Mouse (Mus musculus) lung, postnatal 4 days (tissue): ENCODE results near the gene Tsc22d4.

Experiments used
- DNase-seq, 2 experiments: peaks; one replicate each; pipeline ENCODE4 v3.0.0; 2021

Tsc22d4 gene

GRCm38 (mm10) chr5:137768475-137768874, 22.9 kb downstream of the Tsc22d4 start:
- no peak for DNase-seq

GRCm38 (mm10) chr5:137770709-137771108, 25.2 kb downstream of the Tsc22d4 start:
- DNase-seq, result peak in 1 of 2 experiments; percentile 55

DNA sequence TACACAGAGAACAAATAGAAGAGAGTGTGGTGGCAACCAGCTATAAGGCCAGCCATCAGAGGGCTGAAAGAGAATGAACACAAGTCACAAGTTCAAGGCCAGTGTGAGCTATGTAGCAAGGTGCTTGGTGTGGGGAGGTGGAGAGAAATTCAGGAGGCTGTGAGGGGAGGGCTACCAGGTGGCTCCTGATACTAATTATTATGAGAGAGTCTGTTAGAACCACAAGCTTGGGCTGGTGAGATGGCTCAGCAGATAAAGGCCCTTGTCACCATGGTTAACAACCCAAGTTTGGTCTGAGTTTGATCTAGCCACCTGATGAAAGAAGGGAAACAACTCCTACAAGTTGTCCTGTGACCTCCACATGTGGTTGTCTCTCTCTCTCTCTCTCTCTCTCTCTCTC, 27.2 kb downstream of the Tsc22d4 start:
- DNase-seq, result no peak

DNA sequence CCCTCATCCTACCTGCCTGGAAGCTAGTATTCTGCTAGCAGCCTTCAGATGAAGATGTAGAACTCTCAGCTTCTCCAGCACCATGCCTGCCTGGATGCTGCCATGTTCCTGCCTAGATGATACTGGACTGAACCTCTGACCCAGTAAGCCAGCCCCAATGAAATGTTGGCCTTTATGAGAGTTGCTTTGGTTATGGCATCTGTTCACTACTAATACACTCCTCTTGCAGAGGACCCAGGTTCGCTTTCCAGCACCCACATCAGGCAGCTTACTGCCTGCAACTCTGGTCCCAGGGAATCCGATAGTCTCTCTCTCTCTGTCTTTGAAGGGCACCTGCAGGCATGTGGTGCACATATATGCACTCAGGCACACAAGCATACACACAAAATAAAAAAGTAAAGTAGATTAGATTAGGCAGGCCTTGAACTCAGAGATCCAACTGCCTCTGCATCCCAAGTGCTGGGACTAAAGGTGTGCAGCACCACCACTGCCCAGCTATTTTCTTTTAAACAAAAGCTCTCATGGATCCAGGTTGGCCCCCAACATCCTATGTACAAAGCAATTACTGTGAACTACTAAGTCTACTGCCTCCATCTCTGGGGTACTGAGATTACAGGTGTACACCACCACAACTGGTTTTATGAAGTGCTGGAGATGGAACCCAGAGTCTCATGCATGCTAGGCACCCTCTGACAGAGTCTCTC, 30.2 kb downstream of the Tsc22d4 start:
- no peak for DNase-seq

DNA sequence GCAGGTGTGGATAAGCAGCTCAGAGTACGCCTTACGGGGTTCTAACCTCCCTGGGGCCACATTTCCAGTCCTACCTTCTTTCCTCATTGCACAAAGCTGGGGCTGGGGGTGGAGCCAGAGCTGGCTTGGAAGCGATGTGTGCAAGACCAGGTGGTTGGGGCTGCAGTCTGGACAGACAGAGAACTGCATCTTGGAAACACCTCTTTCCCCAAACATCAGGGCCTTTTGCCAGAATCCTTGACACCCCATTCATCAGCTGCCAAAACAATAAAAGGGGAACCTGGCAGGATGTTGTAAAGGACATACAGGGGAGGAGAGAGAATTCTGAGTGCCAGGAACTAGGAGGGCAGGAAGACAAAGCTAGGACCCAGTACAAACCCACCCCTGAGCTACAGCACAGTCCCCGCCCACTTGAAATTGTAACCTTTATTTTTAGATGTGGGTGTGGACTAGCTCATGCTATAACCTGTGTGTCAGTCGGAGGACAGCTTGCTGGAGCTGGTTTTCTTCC, 30.9 kb downstream of the Tsc22d4 start:
- peak; percentile 46 to 48 for DNase-seq

- no peak for DNase-seq
Measured at GRCm38 (mm10) chr5:137777267-137777845, 31.8 kb downstream of the Tsc22d4 start.

GRCm38 (mm10) chr5:137778635-137779034, 33.1 kb downstream of the Tsc22d4 start, which contains the start of gene Ppp1r35:
Gene Ppp1r35 (plus strand): TSS chr5:137778849.
- peak; percentile 97 for DNase-seq

GRCm38 (mm10) chr5:137779053-137779933, 33.8 kb downstream of the Tsc22d4 start:
- DNase-seq, result peak; percentile 39 to 47

GRCm38 (mm10) chr5:137781661-137782060, 36.1 kb downstream of the Tsc22d4 start:
- DNase-seq, result no peak

DNA sequence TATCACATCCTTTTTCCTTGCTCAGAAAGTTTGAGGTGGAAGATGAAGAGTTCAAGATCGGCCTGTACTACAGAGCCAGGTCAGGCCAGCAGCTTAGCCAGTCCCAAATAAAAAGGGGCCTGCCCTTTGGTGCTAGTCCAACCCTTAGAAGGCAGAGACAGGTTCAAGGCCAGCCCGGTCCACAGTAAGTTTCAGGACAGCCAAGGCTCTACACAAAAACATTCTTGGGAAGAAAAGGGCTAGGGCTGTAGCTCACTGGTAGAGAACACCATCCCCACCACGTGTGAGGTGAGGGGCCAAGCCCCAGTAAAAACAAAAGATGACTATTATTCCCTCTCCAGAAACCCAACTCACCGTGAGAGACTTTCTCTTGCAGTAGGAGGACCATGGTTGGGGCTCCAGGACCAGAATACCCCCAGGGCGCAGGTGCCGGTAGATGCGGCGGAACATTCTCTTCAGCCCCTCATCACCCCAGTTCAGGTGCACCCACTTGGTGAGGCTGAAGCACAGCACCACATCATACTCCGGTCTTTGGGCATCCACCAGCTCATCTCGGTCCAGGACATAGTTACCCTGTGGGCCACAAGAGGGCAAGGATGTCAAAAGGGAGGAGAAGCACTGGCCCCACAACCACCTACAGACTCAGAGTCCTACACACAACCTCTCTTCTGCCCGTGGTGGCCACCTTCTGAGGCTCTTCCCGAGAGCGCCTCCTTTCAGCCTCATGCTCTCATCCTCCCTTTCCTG, 37.4 kb downstream of the Tsc22d4 start:
- no peak for DNase-seq

- DNase-seq, result no peak
Measured at GRCm38 (mm10) chr5:137783901-137784540, 38.5 kb downstream of the Tsc22d4 start.

DNA sequence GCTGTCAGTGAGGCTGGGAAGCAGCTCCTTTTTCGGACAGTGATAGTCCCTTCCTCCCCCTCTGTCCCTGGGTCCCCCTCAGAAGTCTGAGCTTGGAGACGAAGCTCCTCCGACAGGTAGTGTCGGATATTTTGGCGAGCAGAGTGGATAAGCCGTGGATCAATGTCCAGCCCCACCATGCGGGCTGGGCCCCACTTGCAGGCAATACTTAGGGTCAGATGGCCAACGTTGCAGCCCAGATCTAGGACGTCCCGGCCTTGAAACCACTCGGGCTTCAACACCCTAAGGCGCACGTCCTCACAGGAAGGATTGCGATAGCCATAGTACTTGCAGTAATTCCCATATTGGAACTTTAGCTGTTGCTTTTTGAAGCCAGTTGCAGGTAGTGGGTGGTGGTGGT, 39.0 kb downstream of the Tsc22d4 start:
- DNase-seq, result peak in 1 of 2 experiments; percentile 25

- peak; percentile 38 to 78 for DNase-seq
Measured at GRCm38 (mm10) chr5:137785164-137786031, 39.9 kb downstream of the Tsc22d4 start.

- DNase-seq, result peak; percentile 99
Measured at GRCm38 (mm10) chr5:137786109-137786942, 40.8 kb downstream of the Tsc22d4 start.

DNA sequence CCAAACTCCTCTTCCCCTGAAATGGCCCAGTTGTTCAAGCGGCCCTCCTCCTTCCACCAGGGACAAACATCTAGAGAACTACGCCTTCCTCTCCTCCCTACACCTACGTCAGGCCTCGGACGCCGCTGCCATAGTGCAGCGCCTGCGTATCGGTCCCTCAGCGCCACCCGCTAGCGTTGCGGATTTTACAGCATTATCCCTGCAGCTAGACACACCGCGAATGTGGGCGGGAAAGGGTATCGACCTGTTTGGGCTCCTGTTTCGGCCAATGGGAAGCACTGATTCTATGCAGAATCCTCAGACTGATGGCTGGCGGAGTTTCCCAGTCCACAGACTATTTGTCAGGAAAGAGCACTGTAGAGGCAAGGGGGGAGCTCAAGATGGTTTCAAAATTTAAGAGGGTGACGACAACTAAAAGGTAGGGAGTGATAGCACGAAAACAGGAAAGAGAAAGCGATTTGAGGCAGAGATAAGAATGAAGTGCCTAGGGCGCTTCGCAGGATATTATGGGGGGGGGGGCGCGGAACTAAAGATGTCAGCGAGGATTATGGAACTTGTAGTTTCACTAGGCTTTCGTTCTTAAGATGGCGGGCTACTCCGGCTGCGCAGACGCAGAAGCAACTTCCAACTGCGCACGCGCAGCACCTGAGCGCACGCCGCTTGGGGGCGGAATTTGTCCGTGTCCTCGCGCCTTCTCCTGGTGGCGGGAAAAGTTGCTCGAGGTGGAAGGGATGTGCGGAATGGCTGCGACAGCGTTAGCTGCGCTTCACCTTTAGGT, 41.8 kb downstream of the Tsc22d4 start, which contains the start of the genes Mepce and Zcwpw1:
TSS of gene Mepce (minus strand) at position 505 of the 778 bp plus-strand sequence.
TSS of gene Zcwpw1 (plus strand) at position 648 of the 778 bp plus-strand sequence.
- peak; percentile 97 for DNase-seq

DNA sequence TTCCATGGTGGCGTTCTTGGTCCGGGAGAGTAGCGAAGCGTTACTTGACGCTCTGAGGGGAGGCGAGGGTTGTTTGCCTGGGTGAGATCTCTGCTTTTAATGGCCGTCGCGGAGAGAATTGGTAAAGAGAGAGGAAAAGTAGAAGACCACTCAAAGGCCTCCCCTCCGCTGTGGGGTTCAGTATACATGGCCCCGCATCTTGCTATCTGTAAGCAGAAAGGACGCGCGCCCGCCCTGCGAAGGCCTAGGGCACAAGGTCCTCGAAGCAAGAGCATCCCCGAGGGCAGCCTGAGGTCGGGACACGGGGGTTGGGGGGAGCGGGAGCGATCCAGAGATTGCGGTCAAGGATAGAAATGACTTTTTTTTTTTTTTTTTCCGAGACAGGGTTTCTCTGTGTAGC, 42.6 kb downstream of the Tsc22d4 start:
- peak; percentile 15 to 43 for DNase-seq

GRCm38 (mm10) chr5:137788946-137789531, 43.5 kb downstream of the Tsc22d4 start:
- DNase-seq, result no peak

- no peak for DNase-seq
Measured at GRCm38 (mm10) chr5:137791553-137791952, 46.0 kb downstream of the Tsc22d4 start.

DNA sequence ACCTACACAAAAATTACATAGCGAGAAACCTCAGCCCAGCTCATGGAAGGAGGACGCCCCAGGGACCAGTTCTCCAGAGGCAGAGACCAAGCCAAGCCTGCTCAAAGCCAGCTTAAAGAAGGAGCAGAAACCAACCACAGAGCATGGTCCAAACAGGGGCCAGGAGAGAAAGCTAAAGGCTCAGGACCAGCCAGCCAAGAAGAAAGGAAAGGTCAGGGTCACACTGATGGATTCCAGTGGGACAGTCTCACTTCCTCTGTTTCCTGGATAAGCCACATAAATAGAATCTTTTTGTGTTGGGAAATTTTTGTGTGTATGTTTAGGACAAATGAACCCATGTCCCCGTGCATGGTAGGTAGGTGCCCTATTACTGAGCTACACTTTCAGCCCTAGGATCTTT, 51.1 kb downstream of the Tsc22d4 start:
- no peak for DNase-seq
